Mouse (Mus musculus) liver, postnatal 0 days (tissue): ENCODE results near the gene Dpp8. TPM values are rescaled to one million over a fixed set of nuclear protein-coding genes. Genes with fewer than 3 reads are reported as not detected.
A peak's percentile ranks its signal among the peaks of the same experiment; 100 is the strongest.

Experiments
- ATAC-seq: fragments of 200-750 bp; cut with Nextera tagmentation; 2 replicates; pipeline ENCODE4 v1.8.0; 2017; ENCODE audit warnings: mild to moderate bottlenecking, moderate library complexity
- DNase-seq: peaks from one replicate; pipeline ENCODE4 v3.0.0-alpha.2; 2016
- H3K27ac ChIP-seq: fragments of 300-500 bp; sonication (generic); 2 replicates; pipeline ENCODE4 v1.5.1; 2014; ENCODE audit warnings: antibody characterized with exemption, moderate library complexity, mild to moderate bottlenecking, low read depth
- H3K27me3 ChIP-seq: fragments of 300-500 bp; sonication (generic); 2 replicates; pipeline ENCODE4 v1.6.1; 2014; ENCODE audit warnings: low read length, control low read depth, mixed read lengths; ENCODE audit not compliant: insufficient read depth
- H3K36me3 ChIP-seq: fragments of 300-500 bp; sonication (generic); replicated peaks from 2 replicates; pipeline ENCODE4 v1.6.1; 2014; ENCODE audit warnings: mild to moderate bottlenecking, control low read depth, low read length, moderate library complexity, mixed read lengths; ENCODE audit not compliant: insufficient read depth
- H3K4me1 ChIP-seq: fragments of 300-500 bp; sonication (generic); 2 replicates; pipeline ENCODE4 v1.6.1; 2014; ENCODE audit warnings: antibody characterized with exemption, mild to moderate bottlenecking, control low read depth; ENCODE audit not compliant: insufficient read depth
- H3K4me2 ChIP-seq: fragments of 300-500 bp; sonication (generic); 2 replicates; pipeline ENCODE4 v1.6.1; 2014; ENCODE audit warnings: low read depth, mild to moderate bottlenecking, low read length, moderate library complexity, mixed read lengths
- H3K4me3 ChIP-seq: fragments of 300-500 bp; sonication (generic); 2 replicates; pipeline ENCODE4 v1.5.1; 2014; ENCODE audit warnings: low read depth, low read length
- H3K9ac ChIP-seq: fragments of 300-500 bp; sonication (generic); replicated peaks from 2 replicates; pipeline ENCODE4 v1.6.1; 2014; ENCODE audit warnings: mild to moderate bottlenecking, moderate library complexity
- H3K9me3 ChIP-seq: fragments of 300-500 bp; sonication (generic); 2 replicates; pipeline ENCODE4 v1.6.1; 2016; ENCODE audit warnings: mild to moderate bottlenecking, control low read depth, low read length, mixed read lengths
- CTCF ChIP-seq: sonication (generic); IDR thresholded peaks from 2 replicates; pipeline ENCODE4 v1.5.1; 2016; ENCODE audit warnings: antibody characterized with exemption, low read depth
- EP300 ChIP-seq: IDR thresholded peaks from 2 replicates; pipeline ENCODE4 v1.6.1; 2016; ENCODE audit warnings: antibody characterized with exemption, low read depth, mild to moderate bottlenecking
- WGBS: fragments of 180-500 bp; shearing (Covaris S2); extraction: QIAGEN DNeasy Blood & Tissue Kit; methylation state at CpG from one replicate; pipeline ENCODE4 v1.1.7; 2014; ENCODE audit not compliant: insufficient replicate concordance; 5-methylcytosine and 5-hydroxymethylcytosine counted together
- polyA plus RNA-seq: library from polyadenylated mRNA; unstranded; fragments of >200 nt; fragmentation: Nextera tagmentation; extraction: Ambion mirVana; gene quantifications from 2 replicates; pipeline ENCODE4 v1.2.1, GENCODE M21; 2015

Dpp8 gene
- polyA plus RNA-seq, 1 experiment from 2014 or later: 10.6 TPM

GRCm38 (mm10) chr9:65050981-65051380, 18.8 kb downstream of the Dpp8 start:
- H3K27me3 ChIP-seq: no peaks in the 10 kb centered on the region
- no peak overlapping the region for H3K9ac ChIP-seq
- ATAC-seq (peak; percentile 88), DNase-seq (no peak)
- H3K36me3 ChIP-seq: peaks cover 71% of the 10 kb centered on the region
- no peak overlapping the region for H3K4me3 ChIP-seq
- WGBS: 80% methylated on average over 3 of the region's 3 CpGs
- peak overlapping the region; percentile 58; the same call in 1 of the 2 replicates for H3K27ac ChIP-seq
- H3K4me1 ChIP-seq: no peaks in the 10 kb centered on the region
- no peak overlapping the region for H3K4me2 ChIP-seq
- no peak for TF ChIP-seq EP300
- TF ChIP-seq CTCF: no peak
- H3K9me3 ChIP-seq: no peaks in the 10 kb centered on the region; the same call in 1 of the 2 replicates

- Histone ChIP-seq H3K9me3 (no peaks in the 10 kb centered on the region), H3K27ac (no peak overlapping the region), H3K4me1 (no peaks in the 10 kb centered on the region), H3K9ac (no peak overlapping the region), H3K4me3 (no peak overlapping the region), H3K27me3 (no peaks in the 10 kb centered on the region), H3K36me3 (peaks cover 76% of the 10 kb centered on the region), H3K4me2 (no peak overlapping the region)
- ATAC-seq (no peak), DNase-seq (no peak)
- WGBS: 93% methylated on average over 7 of the region's 7 CpGs
- no peak for TF ChIP-seq CTCF
- no peak for TF ChIP-seq EP300
These were observed 32.0 kb downstream of the Dpp8 start for GRCm38 (mm10) chr9:65064251-65064650.

- Histone ChIP-seq H3K9me3 (no peaks in the 10 kb centered on the region), H3K4me2 (no peak overlapping the region), H3K36me3 (peaks cover 62% of the 10 kb centered on the region), H3K27ac (peak overlapping the region; percentile 12; the same call in 1 of the 2 replicates), H3K9ac (no peak overlapping the region), H3K27me3 (no peaks in the 10 kb centered on the region), H3K4me3 (no peak overlapping the region), H3K4me1 (0 out of 2 replicates have a peak, but pooled peaks cover 7% of the 10 kb centered on the region)
- ATAC-seq (peak; percentile 87), DNase-seq (no peak)
- TF ChIP-seq CTCF: no peak
- peak; percentile 86 for TF ChIP-seq EP300
- WGBS: 60% methylated on average over 3 of the region's 3 CpGs
These were observed 38.4 kb downstream of the Dpp8 start for GRCm38 (mm10) chr9:65070587-65070986.

GRCm38 (mm10) chr9:65073555-65073954, 41.3 kb downstream of the Dpp8 start:
- peak; percentile 42 for DNase-seq
- H3K4me1 ChIP-seq: 0 out of 2 replicates have a peak, but pooled peaks cover 10% of the 10 kb centered on the region
- peak; percentile 18; the same call in 1 of the 2 replicates for ATAC-seq
- no peak overlapping the region for H3K4me2 ChIP-seq
- WGBS: 80% methylated on average over 9 of the region's 9 CpGs
- H3K4me3 ChIP-seq: no peak overlapping the region
- no peak for TF ChIP-seq EP300
- no peak for TF ChIP-seq CTCF
- H3K27me3 ChIP-seq: no peaks in the 10 kb centered on the region
- no peaks in the 10 kb centered on the region for H3K9me3 ChIP-seq
- peak overlapping the region; percentile 77 for H3K27ac ChIP-seq
- H3K36me3 ChIP-seq: peaks cover 62% of the 10 kb centered on the region
- no peak overlapping the region for H3K9ac ChIP-seq

GRCm38 (mm10) chr9:65074251-65074650, 42.0 kb downstream of the Dpp8 start:
- 60% methylated on average over 15 of the region's 15 CpGs for WGBS
- ATAC-seq (no peak), DNase-seq (no peak)
- 0 out of 2 replicates have a peak, but pooled peaks cover 10% of the 10 kb centered on the region for H3K4me1 ChIP-seq
- H3K9me3 ChIP-seq: no peaks in the 10 kb centered on the region
- TF ChIP-seq EP300 (no peak), CTCF (no peak)
- 0 out of 2 replicates have a peak overlapping the region, but pooled peaks have one; percentile 13 for H3K4me2 ChIP-seq
- peak overlapping the region; percentile 77 for H3K27ac ChIP-seq
- no peaks in the 10 kb centered on the region for H3K27me3 ChIP-seq
- H3K36me3 ChIP-seq: peaks cover 62% of the 10 kb centered on the region
- no peak overlapping the region for H3K4me3 ChIP-seq
- no peak overlapping the region for H3K9ac ChIP-seq

- peaks cover 62% of the 10 kb centered on the region for H3K36me3 ChIP-seq
- TF ChIP-seq EP300: no peak
- TF ChIP-seq CTCF: no peak
- H3K4me2 ChIP-seq: 0 out of 2 replicates have a peak overlapping the region, but pooled peaks have one; percentile 13
- no peaks in the 10 kb centered on the region for H3K27me3 ChIP-seq
- WGBS: 39% methylated on average over 6 of the region's 6 CpGs
- H3K9ac ChIP-seq: no peak overlapping the region
- H3K4me3 ChIP-seq: no peak overlapping the region
- peak overlapping the region; percentile 77 for H3K27ac ChIP-seq
- H3K4me1 ChIP-seq: 0 out of 2 replicates have a peak, but pooled peaks cover 8% of the 10 kb centered on the region
- H3K9me3 ChIP-seq: no peaks in the 10 kb centered on the region
- DNase-seq (no peak), ATAC-seq (no peak; the same call in 1 of the 2 replicates)
These were observed 42.8 kb downstream of the Dpp8 start for GRCm38 (mm10) chr9:65074855-65075493.
